Mouse (Mus musculus): ENCODE data around the gene Tff3. TPM values are rescaled to one million over a fixed set of nuclear protein-coding genes. Genes with fewer than 3 reads are reported as not detected.

The Tff3 gene
- polyA plus RNA-seq (2014; fragmentation: Nextera tagmentation; extraction: Ambion mirVana): 1.9 TPM in 1 of 2 replicates, not detected in the other

GRCm38 (mm10) chr17:31129452-31129851 lies at the start of gene Tff3:
TSS of gene Tff3 (minus strand) at chr17:31129646.
- no peaks in the 10 kb centered on the region for H3K36me3 ChIP-seq (ENCODE audit: control insufficient read depth, insufficient read depth, low read length)
- no peak within 1 kb of the TSS for H3K4me3 ChIP-seq (ENCODE audit: low read depth, low read length)
- H3K27ac ChIP-seq (ENCODE audit: low read depth, low read length): no peak within 1 kb of the TSS
- H3K9me3 ChIP-seq (ENCODE audit: control insufficient read depth, low read length): no peaks in the 10 kb centered on the region
- H3K9ac ChIP-seq (replicated peaks; ENCODE audit: low read depth, low read length): no peak within 1 kb of the TSS
- WGBS: 23% methylated on average over 2 of the region's 2 CpGs
- no peak within 1 kb of the TSS for H3K4me2 ChIP-seq (ENCODE audit: low read depth, low read length)
- H3K27me3 ChIP-seq (ENCODE audit: control insufficient read depth, insufficient read depth, low read length): no peaks in the 10 kb centered on the region
- ATAC-seq (ENCODE audit: low read depth): no peak
- no peaks in the 10 kb centered on the region for H3K4me1 ChIP-seq (ENCODE audit: control insufficient read depth, insufficient read depth, low read length)

DNA sequence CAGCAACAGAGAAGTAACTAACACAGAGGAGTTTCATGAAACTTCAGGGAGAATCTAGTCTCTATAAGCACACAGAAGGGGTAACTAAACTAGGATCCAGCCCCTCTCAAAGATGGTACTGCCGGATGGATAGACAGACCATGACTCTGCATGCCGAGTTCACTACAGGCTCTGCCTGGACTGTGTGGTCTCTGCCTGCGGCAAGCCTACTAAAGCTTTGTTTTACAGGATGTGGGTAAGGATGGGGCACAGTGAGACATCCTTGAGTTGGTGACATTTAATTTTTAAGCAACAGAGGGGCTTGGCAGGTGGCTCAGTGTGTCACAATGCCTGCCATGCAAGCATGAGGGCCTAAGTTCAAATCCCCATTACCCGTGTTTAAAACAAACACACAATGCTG lies 46.9 kb upstream of the Tff3 start:
- no peaks in the 10 kb centered on the region for H3K36me3 ChIP-seq (ENCODE audit: control insufficient read depth, insufficient read depth, low read length)
- no peaks in the 10 kb centered on the region for H3K27me3 ChIP-seq (ENCODE audit: control insufficient read depth, insufficient read depth, low read length)
- H3K9me3 ChIP-seq (ENCODE audit: control insufficient read depth, low read length): no peaks in the 10 kb centered on the region
- H3K4me2 ChIP-seq (ENCODE audit: low read depth, low read length): no peak overlapping the region
- no peak overlapping the region for H3K4me3 ChIP-seq (ENCODE audit: low read depth, low read length)
- H3K4me1 ChIP-seq (ENCODE audit: control insufficient read depth, insufficient read depth, low read length): no peaks in the 10 kb centered on the region
- no peak overlapping the region for H3K9ac ChIP-seq (replicated peaks; ENCODE audit: low read depth, low read length)
- WGBS: 96% methylated on average over 4 of the region's 4 CpGs
- H3K27ac ChIP-seq (ENCODE audit: low read depth, low read length): no peak overlapping the region
- ATAC-seq (ENCODE audit: low read depth): no peak

- 94% methylated on average over 5 of the region's 5 CpGs for WGBS
- ATAC-seq (ENCODE audit: low read depth): no peak
- H3K27ac ChIP-seq (ENCODE audit: low read depth, low read length): no peak overlapping the region
- H3K27me3 ChIP-seq (ENCODE audit: control insufficient read depth, insufficient read depth, low read length): no peaks in the 10 kb centered on the region
- H3K4me3 ChIP-seq (ENCODE audit: low read depth, low read length): no peak overlapping the region
- no peak overlapping the region for H3K9ac ChIP-seq (replicated peaks; ENCODE audit: low read depth, low read length)
- no peaks in the 10 kb centered on the region for H3K36me3 ChIP-seq (ENCODE audit: control insufficient read depth, insufficient read depth, low read length)
- H3K9me3 ChIP-seq (ENCODE audit: control insufficient read depth, low read length): no peaks in the 10 kb centered on the region
- H3K4me2 ChIP-seq (ENCODE audit: low read depth, low read length): no peak overlapping the region
- no peaks in the 10 kb centered on the region for H3K4me1 ChIP-seq (ENCODE audit: control insufficient read depth, insufficient read depth, low read length)
These were observed 40.4 kb upstream of the Tff3 start for GRCm38 (mm10) chr17:31169796-31170195.

DNA sequence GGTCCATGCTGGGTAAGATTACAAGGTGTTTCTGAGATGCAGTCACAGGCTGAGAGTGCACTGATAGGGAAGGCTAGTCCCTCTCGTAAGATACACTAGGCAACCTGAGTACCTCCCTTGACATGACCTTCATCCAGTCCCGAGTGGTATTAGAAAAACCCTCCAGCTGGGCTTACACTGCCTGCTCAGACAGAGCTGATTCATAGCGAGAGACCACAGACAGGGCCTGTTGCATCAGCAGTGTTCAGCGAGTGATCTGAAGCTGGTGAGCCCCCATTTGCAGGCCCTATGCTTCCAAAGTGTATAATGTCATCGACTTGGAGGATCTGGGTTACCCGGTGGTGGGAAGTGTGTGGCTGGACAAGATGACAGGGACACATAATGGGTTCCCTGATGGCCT lies 35.7 kb upstream of the Tff3 start, which contains the start of gene Tff1:
Gene Tff1, minus strand, starts transcription at position 151 of the 400 bp plus-strand sequence.
- WGBS: 90% methylated on average over 6 of the region's 6 CpGs
- Histone ChIP-seq H3K4me2 (ENCODE audit: low read depth, low read length) (no peak within 1 kb of the TSS), H3K4me1 (ENCODE audit: control insufficient read depth, insufficient read depth, low read length) (no peaks in the 10 kb centered on the region), H3K36me3 (ENCODE audit: control insufficient read depth, insufficient read depth, low read length) (no peaks in the 10 kb centered on the region), H3K27ac (ENCODE audit: low read depth, low read length) (no peak within 1 kb of the TSS), H3K9ac (replicated peaks; ENCODE audit: low read depth, low read length) (no peak within 1 kb of the TSS), H3K27me3 (ENCODE audit: control insufficient read depth, insufficient read depth, low read length) (no peaks in the 10 kb centered on the region), H3K9me3 (ENCODE audit: control insufficient read depth, low read length) (no peaks in the 10 kb centered on the region), H3K4me3 (ENCODE audit: low read depth, low read length) (no peak within 1 kb of the TSS)
- no peak for ATAC-seq (ENCODE audit: low read depth)

- Histone ChIP-seq H3K36me3 (ENCODE audit: control insufficient read depth, insufficient read depth, low read length) (no peaks in the 10 kb centered on the region), H3K4me3 (ENCODE audit: low read depth, low read length) (no peak overlapping the region), H3K27me3 (ENCODE audit: control insufficient read depth, insufficient read depth, low read length) (no peaks in the 10 kb centered on the region), H3K4me2 (ENCODE audit: low read depth, low read length) (no peak overlapping the region), H3K27ac (ENCODE audit: low read depth, low read length) (no peak overlapping the region), H3K9me3 (ENCODE audit: control insufficient read depth, low read length) (no peaks in the 10 kb centered on the region), H3K9ac (replicated peaks; ENCODE audit: low read depth, low read length) (no peak overlapping the region), H3K4me1 (ENCODE audit: control insufficient read depth, insufficient read depth, low read length) (no peaks in the 10 kb centered on the region)
- no peak for ATAC-seq (ENCODE audit: low read depth)
- 87% methylated on average over 2 of the region's 2 CpGs for WGBS
These were observed 34.4 kb upstream of the Tff3 start for GRCm38 (mm10) chr17:31163821-31164220.

GRCm38 (mm10) chr17:31162607-31163006 lies 33.2 kb upstream of the Tff3 start:
- Histone ChIP-seq H3K9me3 (ENCODE audit: control insufficient read depth, low read length) (no peaks in the 10 kb centered on the region), H3K36me3 (ENCODE audit: control insufficient read depth, insufficient read depth, low read length) (no peaks in the 10 kb centered on the region), H3K4me3 (ENCODE audit: low read depth, low read length) (no peak overlapping the region), H3K4me1 (ENCODE audit: control insufficient read depth, insufficient read depth, low read length) (no peaks in the 10 kb centered on the region), H3K27me3 (ENCODE audit: control insufficient read depth, insufficient read depth, low read length) (no peaks in the 10 kb centered on the region), H3K9ac (replicated peaks; ENCODE audit: low read depth, low read length) (no peak overlapping the region), H3K4me2 (ENCODE audit: low read depth, low read length) (no peak overlapping the region), H3K27ac (ENCODE audit: low read depth, low read length) (no peak overlapping the region)
- 80% methylated on average over 12 of the region's 12 CpGs for WGBS
- ATAC-seq (ENCODE audit: low read depth): no peak

DNA sequence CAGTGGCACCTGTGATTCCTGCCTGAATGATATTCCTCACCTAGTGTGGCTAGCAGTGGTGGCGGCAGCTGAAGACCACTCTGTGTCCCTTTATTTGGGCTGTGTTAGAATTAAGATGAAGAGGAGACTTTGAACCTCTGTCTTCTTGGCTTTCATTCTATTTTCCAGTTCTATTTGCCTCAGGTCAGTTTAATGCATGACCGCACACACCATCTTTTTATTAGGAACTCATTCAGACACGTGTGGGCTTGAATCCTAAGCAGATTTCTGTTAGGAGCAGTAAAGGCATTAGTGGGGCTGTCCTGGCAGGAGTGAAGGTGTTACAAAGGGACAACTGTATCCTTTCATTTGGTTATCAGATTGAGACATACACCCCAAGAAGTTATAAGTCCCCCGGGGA lies 30.8 kb upstream of the Tff3 start:
- no peak overlapping the region for H3K4me3 ChIP-seq (ENCODE audit: low read depth, low read length)
- ATAC-seq (ENCODE audit: low read depth): no peak
- no peak overlapping the region for H3K27ac ChIP-seq (ENCODE audit: low read depth, low read length)
- H3K36me3 ChIP-seq (ENCODE audit: control insufficient read depth, insufficient read depth, low read length): no peaks in the 10 kb centered on the region
- H3K27me3 ChIP-seq (ENCODE audit: control insufficient read depth, insufficient read depth, low read length): no peaks in the 10 kb centered on the region
- no peak overlapping the region for H3K9ac ChIP-seq (replicated peaks; ENCODE audit: low read depth, low read length)
- no peak overlapping the region for H3K4me2 ChIP-seq (ENCODE audit: low read depth, low read length)
- H3K9me3 ChIP-seq (ENCODE audit: control insufficient read depth, low read length): no peaks in the 10 kb centered on the region
- H3K4me1 ChIP-seq (ENCODE audit: control insufficient read depth, insufficient read depth, low read length): no peaks in the 10 kb centered on the region
- 67% methylated on average over 4 of the region's 4 CpGs for WGBS

DNA sequence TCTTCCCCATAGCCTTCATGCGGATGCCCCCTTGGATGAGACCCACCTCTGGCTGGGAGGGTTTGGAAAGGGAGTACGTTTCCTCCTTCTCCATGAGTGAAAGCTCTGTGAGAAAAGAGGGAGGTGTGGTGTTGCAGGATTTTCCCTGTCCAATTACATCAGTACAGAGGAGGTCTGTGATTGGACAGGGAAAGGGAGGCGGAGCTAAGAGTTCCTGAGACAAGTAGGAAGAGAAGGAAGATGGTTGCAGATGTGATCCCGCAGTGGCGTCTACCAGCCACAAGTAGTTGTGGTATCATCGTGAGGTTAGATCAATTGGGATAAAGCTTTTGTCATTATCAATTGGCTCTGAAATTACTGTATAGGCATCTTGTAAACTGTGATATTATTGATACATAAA lies 28.5 kb upstream of the Tff3 start:
- Histone ChIP-seq H3K27me3 (ENCODE audit: control insufficient read depth, insufficient read depth, low read length) (no peaks in the 10 kb centered on the region), H3K4me2 (ENCODE audit: low read depth, low read length) (no peak overlapping the region), H3K27ac (ENCODE audit: low read depth, low read length) (no peak overlapping the region), H3K4me1 (ENCODE audit: control insufficient read depth, insufficient read depth, low read length) (no peaks in the 10 kb centered on the region), H3K9ac (replicated peaks; ENCODE audit: low read depth, low read length) (no peak overlapping the region), H3K9me3 (ENCODE audit: control insufficient read depth, low read length) (no peaks in the 10 kb centered on the region), H3K4me3 (ENCODE audit: low read depth, low read length) (no peak overlapping the region), H3K36me3 (ENCODE audit: control insufficient read depth, insufficient read depth, low read length) (no peaks in the 10 kb centered on the region)
- ATAC-seq (ENCODE audit: low read depth): no peak
- 84% methylated on average over 6 of the region's 6 CpGs for WGBS

GRCm38 (mm10) chr17:31153785-31154184 lies 24.3 kb upstream of the Tff3 start:
- H3K4me2 ChIP-seq (ENCODE audit: low read depth, low read length): no peak overlapping the region
- 87% methylated on average over 8 of the region's 8 CpGs for WGBS

More at GRCm38 (mm10) chr17:31153785-31154184, 24.3 kb upstream of the Tff3 start:
- Histone ChIP-seq H3K9ac (replicated peaks; ENCODE audit: low read depth, low read length) (no peak overlapping the region), H3K27me3 (ENCODE audit: control insufficient read depth, insufficient read depth, low read length) (no peaks in the 10 kb centered on the region), H3K36me3 (ENCODE audit: control insufficient read depth, insufficient read depth, low read length) (no peaks in the 10 kb centered on the region), H3K27ac (ENCODE audit: low read depth, low read length) (no peak overlapping the region), H3K4me3 (ENCODE audit: low read depth, low read length) (no peak overlapping the region), H3K9me3 (ENCODE audit: control insufficient read depth, low read length) (no peaks in the 10 kb centered on the region), H3K4me1 (ENCODE audit: control insufficient read depth, insufficient read depth, low read length) (no peaks in the 10 kb centered on the region)
- ATAC-seq (ENCODE audit: low read depth): no peak

Measured in neural tube, embryonic 14.5 days (tissue).